Mouse (Mus musculus) Muller cell, postnatal 12 days (primary cell): ENCODE data around the gene Zdhhc18.

Experiments
- DNase-seq: peaks from one replicate; pipeline ENCODE4 v3.0.0-alpha.2; 2015; ENCODE audit errors: inconsistent ontology term

Gene Zdhhc18

GRCm38 (mm10) chr4:133649989-133650699 lies at the start of gene Zdhhc18:
Gene Zdhhc18 (minus strand): TSS chr4:133650154.
- peak; percentile 52 for DNase-seq

- no peak for DNase-seq
Observed at GRCm38 (mm10) chr4:133695363-133695762, 45.4 kb upstream of the Zdhhc18 start.

- DNase-seq, result peak; percentile 59
Observed at GRCm38 (mm10) chr4:133690252-133690651, 40.3 kb upstream of the Zdhhc18 start.

GRCm38 (mm10) chr4:133688417-133689067 lies 38.6 kb upstream of the Zdhhc18 start:
- DNase-seq, result peak; percentile 49

GRCm38 (mm10) chr4:133687126-133687525 lies 37.2 kb upstream of the Zdhhc18 start:
- peak; percentile 58 for DNase-seq

GRCm38 (mm10) chr4:133686512-133686911 lies 36.6 kb upstream of the Zdhhc18 start:
- no peak for DNase-seq

- peak; percentile 47 for DNase-seq
Observed at GRCm38 (mm10) chr4:133680206-133680786, 30.3 kb upstream of the Zdhhc18 start.

GRCm38 (mm10) chr4:133679629-133680028 lies 29.7 kb upstream of the Zdhhc18 start:
- DNase-seq, result no peak

- DNase-seq, result no peak
Observed at GRCm38 (mm10) chr4:133677266-133677665, 27.3 kb upstream of the Zdhhc18 start.

- peak; percentile 26 for DNase-seq
Observed at GRCm38 (mm10) chr4:133676189-133676588, 26.2 kb upstream of the Zdhhc18 start.

- DNase-seq, result peak; percentile 59
Observed at GRCm38 (mm10) chr4:133675594-133676016, 25.7 kb upstream of the Zdhhc18 start.

- no peak for DNase-seq
Observed at GRCm38 (mm10) chr4:133674331-133674695, 24.4 kb upstream of the Zdhhc18 start.

- DNase-seq, result no peak
Observed at GRCm38 (mm10) chr4:133673666-133674330, 23.8 kb upstream of the Zdhhc18 start.

GRCm38 (mm10) chr4:133672845-133673647 lies 23.1 kb upstream of the Zdhhc18 start:
- DNase-seq, result peak; percentile 61

- DNase-seq, result peak; percentile 94
Observed at GRCm38 (mm10) chr4:133671881-133672844, 22.2 kb upstream of the Zdhhc18 start, which contains the start of gene Pigv. Gene Pigv (minus strand): TSS chr4:133672647.

- DNase-seq, result peak; percentile 88
Observed at GRCm38 (mm10) chr4:133671184-133671880, 21.4 kb upstream of the Zdhhc18 start.

GRCm38 (mm10) chr4:133669652-133670210 lies 19.8 kb upstream of the Zdhhc18 start:
- DNase-seq, result no peak

- DNase-seq, result no peak
Observed at GRCm38 (mm10) chr4:133668537-133668936, 18.6 kb upstream of the Zdhhc18 start.

- DNase-seq, result no peak
Observed at GRCm38 (mm10) chr4:133666199-133666598, 16.2 kb upstream of the Zdhhc18 start.
